Mouse (Mus musculus) hindbrain, embryonic 11.5 days (tissue): ENCODE results near the gene Ak3. TPM values are rescaled to one million over a fixed set of nuclear protein-coding genes. Genes with fewer than 3 reads are reported as not detected.
"Not testable (repeated sequence)": the region's sequence is repeated elsewhere in the genome, so short reads cannot be mapped to it uniquely, and the experiment has no call there.

ENCODE experiments used
- ATAC-seq: fragments of 200-750 bp; cut with Nextera tagmentation; 2 replicates; pipeline ENCODE4 v1.8.0; 2017; ENCODE audit warnings: mild to moderate bottlenecking, moderate TSS enrichment, moderate library complexity; ENCODE audit not compliant: low FRiP score
- DNase-seq: peaks from one replicate; pipeline ENCODE4 v3.0.0-alpha.2; 2015; ENCODE audit warnings: low spot score
- H3K27ac ChIP-seq: fragments of 300-500 bp; sonication (generic); 2 replicates; pipeline ENCODE4 v1.5.1; 2014; ENCODE audit warnings: mild to moderate bottlenecking, low read depth, low read length
- H3K27me3 ChIP-seq: fragments of 300-500 bp; sonication (generic); 2 replicates; pipeline ENCODE4 v1.6.1; 2014; ENCODE audit warnings: mild to moderate bottlenecking, low read length, moderate library complexity, mixed read lengths; ENCODE audit not compliant: control insufficient read depth, insufficient read depth
- H3K36me3 ChIP-seq: fragments of 300-500 bp; sonication (generic); 2 replicates; pipeline ENCODE4 v1.6.1; 2014; ENCODE audit warnings: mild to moderate bottlenecking, low read length, moderate library complexity, mixed read lengths; ENCODE audit not compliant: control insufficient read depth, insufficient read depth
- H3K4me1 ChIP-seq: fragments of 300-500 bp; sonication (generic); replicated peaks from 2 replicates; pipeline ENCODE4 v1.6.1; 2014; ENCODE audit warnings: low read length, mixed read lengths; ENCODE audit not compliant: control insufficient read depth, insufficient read depth
- H3K4me2 ChIP-seq: fragments of 300-500 bp; sonication (generic); replicated peaks from 2 replicates; pipeline ENCODE4 v1.6.1; 2014; ENCODE audit warnings: mild to moderate bottlenecking, low read depth, low read length
- H3K4me3 ChIP-seq: fragments of 300-500 bp; sonication (generic); 2 replicates; pipeline ENCODE4 v1.5.1; 2014; ENCODE audit warnings: low read depth, low read length
- H3K9ac ChIP-seq: fragments of 300-500 bp; sonication (generic); 2 replicates; pipeline ENCODE4 v1.6.1; 2014; ENCODE audit warnings: low read depth, low read length
- H3K9me3 ChIP-seq: fragments of 300-500 bp; sonication (generic); 2 replicates; pipeline ENCODE4 v1.6.1; 2016; ENCODE audit warnings: low read length; ENCODE audit not compliant: control insufficient read depth
- WGBS: fragments of 180-500 bp; shearing (Covaris S2); extraction: QIAGEN DNeasy Blood & Tissue Kit; methylation state at CpG from one replicate; pipeline ENCODE4 v1.1.7; 2014; 5-methylcytosine and 5-hydroxymethylcytosine counted together
- polyA plus RNA-seq: library from polyadenylated mRNA; unstranded; fragments of >200 nt; fragmentation: Nextera tagmentation; extraction: Ambion mirVana; gene quantifications from 2 replicates; pipeline ENCODE4 v1.2.1, GENCODE M21; 2014

Ak3 gene
- polyA plus RNA-seq, 1 experiment from 2014 or later = 83.5 TPM

GRCm38 (mm10) chr19:29015410-29016203 lies 32.2 kb downstream of the Ak3 start:
- H3K36me3 ChIP-seq = peaks cover 11% of the 10 kb centered on the region; the same call in 1 of the 2 replicates

GRCm38 (mm10) chr19:29014466-29015055 lies 33.2 kb downstream of the Ak3 start:
- H3K36me3 ChIP-seq = peaks cover 10% of the 10 kb centered on the region; the same call in 1 of the 2 replicates
- ATAC-seq (no peak), DNase-seq (no peak)
- H3K27me3 ChIP-seq = no peaks in the 10 kb centered on the region
- H3K27ac ChIP-seq = no peak overlapping the region
- 84% methylated on average over 5 of the region's 5 CpGs for WGBS
- no peak overlapping the region for H3K4me2 ChIP-seq
- no peak overlapping the region for H3K9ac ChIP-seq
- no peak overlapping the region for H3K4me3 ChIP-seq
- no peaks in the 10 kb centered on the region for H3K4me1 ChIP-seq
- no peaks in the 10 kb centered on the region for H3K9me3 ChIP-seq

More at GRCm38 (mm10) chr19:29015410-29016203, 32.2 kb downstream of the Ak3 start:
- no peak for ATAC-seq
- Histone ChIP-seq H3K27me3 (no peaks in the 10 kb centered on the region), H3K4me2 (no peak overlapping the region), H3K4me1 (no peaks in the 10 kb centered on the region), H3K4me3 (no peak overlapping the region), H3K9ac (no peak overlapping the region), H3K9me3 (no peaks in the 10 kb centered on the region), H3K27ac (no peak overlapping the region)
- no peak for DNase-seq
- WGBS = 88% methylated on average over 8 of the region's 8 CpGs

GRCm38 (mm10) chr19:29011355-29011990 lies 36.3 kb downstream of the Ak3 start:
- no peak overlapping the region for H3K4me2 ChIP-seq
- no peak for DNase-seq
- 0 out of 2 replicates have a peak, but pooled peaks cover 5% of the 10 kb centered on the region for H3K36me3 ChIP-seq
- no peaks in the 10 kb centered on the region for H3K27me3 ChIP-seq
- no peak overlapping the region for H3K9ac ChIP-seq
- 90% methylated on average over 12 of the region's 12 CpGs for WGBS
- H3K27ac ChIP-seq = no peak overlapping the region
- H3K9me3 ChIP-seq = no peaks in the 10 kb centered on the region
- H3K4me3 ChIP-seq = no peak overlapping the region
- ATAC-seq = no peak
- H3K4me1 ChIP-seq = no peaks in the 10 kb centered on the region

GRCm38 (mm10) chr19:29009046-29009445 lies 38.7 kb downstream of the Ak3 start:
- no peak for ATAC-seq
- DNase-seq = no peak
- WGBS = 92% methylated on average over 11 of the region's 11 CpGs

GRCm38 (mm10) chr19:29008069-29008706 lies 39.6 kb downstream of the Ak3 start:
- WGBS = 92% methylated on average over 3 of the region's 3 CpGs

More at GRCm38 (mm10) chr19:29009046-29009445, 38.7 kb downstream of the Ak3 start:
- Histone ChIP-seq H3K9ac (no peak overlapping the region), H3K4me2 (no peak overlapping the region), H3K27me3 (no peaks in the 10 kb centered on the region), H3K9me3 (no peaks in the 10 kb centered on the region), H3K4me1 (no peaks in the 10 kb centered on the region), H3K36me3 (0 out of 2 replicates have a peak, but pooled peaks cover 5% of the 10 kb centered on the region), H3K4me3 (no peak overlapping the region), H3K27ac (no peak overlapping the region)

GRCm38 (mm10) chr19:29000321-29000720 lies 47.4 kb downstream of the Ak3 start:
- H3K4me3 ChIP-seq, H3K9me3 ChIP-seq, ATAC-seq, H3K27me3 ChIP-seq, H3K27ac ChIP-seq, H3K4me1 ChIP-seq, DNase-seq, H3K36me3 ChIP-seq, H3K4me2 ChIP-seq, H3K9ac ChIP-seq: not testable (repeated sequence)
- 95% methylated on average over 16 of the region's 16 CpGs for WGBS

More at GRCm38 (mm10) chr19:29008069-29008706, 39.6 kb downstream of the Ak3 start:
- Histone ChIP-seq H3K4me2 (no peak overlapping the region), H3K4me1 (no peaks in the 10 kb centered on the region), H3K4me3 (no peak overlapping the region), H3K9ac (no peak overlapping the region), H3K27me3 (no peaks in the 10 kb centered on the region), H3K9me3 (no peaks in the 10 kb centered on the region), H3K36me3 (0 out of 2 replicates have a peak, but pooled peaks cover 5% of the 10 kb centered on the region), H3K27ac (no peak overlapping the region)
- ATAC-seq (no peak), DNase-seq (no peak)

GRCm38 (mm10) chr19:28997976-28998630 lies 49.7 kb downstream of the Ak3 start:
- Histone ChIP-seq H3K4me2 (no peak overlapping the region), H3K9ac (no peak overlapping the region), H3K4me1 (no peaks in the 10 kb centered on the region), H3K9me3 (no peaks in the 10 kb centered on the region), H3K4me3 (no peak overlapping the region), H3K27me3 (no peaks in the 10 kb centered on the region), H3K27ac (no peak overlapping the region), H3K36me3 (0 out of 2 replicates have a peak, but pooled peaks cover 3% of the 10 kb centered on the region)
- DNase-seq (no peak), ATAC-seq (no peak)
- 94% methylated on average over 4 of the region's 4 CpGs for WGBS

- DNase-seq (no peak), ATAC-seq (no peak)
- Histone ChIP-seq H3K4me2 (no peak overlapping the region), H3K36me3 (no peaks in the 10 kb centered on the region), H3K4me1 (0 out of 2 replicates have a peak, but pooled peaks cover 2% of the 10 kb centered on the region), H3K9ac (no peak overlapping the region), H3K9me3 (no peaks in the 10 kb centered on the region), H3K4me3 (no peak overlapping the region), H3K27me3 (no peaks in the 10 kb centered on the region), H3K27ac (no peak overlapping the region)
- 90% methylated on average over 5 of the region's 5 CpGs for WGBS
Observed at GRCm38 (mm10) chr19:28995366-28995765, 52.4 kb downstream of the Ak3 start.
